Mouse (Mus musculus) right cerebral cortex, postnatal 10 days (tissue): ENCODE measurements around the gene Eno3.

Experiments
- DNase-seq, 2 experiments: peaks; one replicate each; pipeline ENCODE4 v3.0.0; 2021; ENCODE audit warnings: low spot score in 2 of 2

The Eno3 gene

DNA sequence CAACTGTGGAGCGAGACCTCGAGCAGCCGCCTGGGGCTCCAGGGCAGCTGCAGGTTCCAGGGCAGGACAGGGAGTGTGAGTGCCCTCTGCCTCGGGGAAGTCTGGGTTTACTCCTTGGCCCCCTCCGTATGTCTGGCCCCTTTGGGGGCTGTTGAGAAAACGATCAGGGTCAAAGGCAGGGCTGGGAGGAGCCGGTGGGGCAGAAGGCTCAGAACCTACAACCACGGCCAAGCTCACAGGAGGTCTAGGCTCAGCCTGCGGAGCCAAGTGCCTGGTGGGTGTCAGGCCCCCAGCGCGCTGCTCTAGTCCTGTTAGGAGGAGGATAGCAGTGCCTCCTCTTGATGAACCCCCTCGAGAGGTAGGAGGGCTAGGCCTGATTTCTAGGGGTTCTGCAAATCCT, 24.2 kb downstream of the Eno3 start:
- DNase-seq: no peak

DNA sequence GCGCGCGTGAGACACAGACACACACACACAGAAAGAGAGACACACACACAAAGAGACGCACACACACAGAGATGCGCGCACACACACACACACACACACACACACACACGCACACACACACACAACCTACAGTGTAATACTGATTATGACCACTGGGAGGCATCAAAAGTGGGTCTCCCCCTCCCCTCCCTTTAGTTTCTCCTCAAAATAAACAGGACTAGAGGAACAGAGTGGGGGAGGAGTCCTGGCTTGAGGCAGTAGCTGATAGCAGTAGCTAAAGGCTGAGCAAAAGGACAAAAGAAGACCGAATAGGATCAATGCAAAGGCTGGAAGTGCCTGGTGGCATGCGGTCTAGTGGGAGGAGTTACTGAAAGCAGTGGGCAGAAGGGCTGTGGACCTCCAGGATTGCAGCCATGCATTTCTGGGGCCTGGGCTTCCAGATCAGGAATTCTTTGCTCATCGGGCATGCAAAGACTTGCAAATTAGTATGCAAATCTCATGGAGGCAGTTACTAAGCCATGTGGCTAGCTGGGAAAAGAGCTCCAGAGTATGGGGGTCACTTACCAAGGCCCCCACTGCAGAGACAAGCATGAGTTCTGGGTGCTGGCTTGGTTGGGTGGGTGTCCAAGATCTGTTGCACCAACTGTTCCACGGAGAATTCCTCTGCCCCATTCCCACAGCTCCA, 25.0 kb downstream of the Eno3 start:
- DNase-seq: peak; percentile 65 to 80

DNA sequence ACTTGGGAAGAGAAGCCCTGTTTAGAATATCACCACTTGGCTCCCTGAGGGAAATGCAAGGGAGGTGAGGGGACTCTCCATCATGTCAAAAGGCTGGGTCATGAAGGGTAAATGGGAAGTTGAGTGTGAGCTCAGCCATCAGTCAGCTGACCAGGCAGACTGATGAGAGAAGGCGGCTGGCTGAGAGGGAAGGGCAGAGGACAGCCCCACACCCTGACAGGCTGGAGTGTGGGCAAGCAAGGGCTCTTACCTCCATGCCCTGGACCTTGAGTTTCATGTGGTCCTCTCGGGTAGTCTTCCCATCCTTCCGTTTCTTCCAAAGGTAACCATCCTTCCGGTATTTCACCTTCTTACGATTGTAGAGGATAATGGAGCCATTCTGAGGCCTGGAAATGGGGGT, 26.6 kb downstream of the Eno3 start:
- DNase-seq: no peak

DNA sequence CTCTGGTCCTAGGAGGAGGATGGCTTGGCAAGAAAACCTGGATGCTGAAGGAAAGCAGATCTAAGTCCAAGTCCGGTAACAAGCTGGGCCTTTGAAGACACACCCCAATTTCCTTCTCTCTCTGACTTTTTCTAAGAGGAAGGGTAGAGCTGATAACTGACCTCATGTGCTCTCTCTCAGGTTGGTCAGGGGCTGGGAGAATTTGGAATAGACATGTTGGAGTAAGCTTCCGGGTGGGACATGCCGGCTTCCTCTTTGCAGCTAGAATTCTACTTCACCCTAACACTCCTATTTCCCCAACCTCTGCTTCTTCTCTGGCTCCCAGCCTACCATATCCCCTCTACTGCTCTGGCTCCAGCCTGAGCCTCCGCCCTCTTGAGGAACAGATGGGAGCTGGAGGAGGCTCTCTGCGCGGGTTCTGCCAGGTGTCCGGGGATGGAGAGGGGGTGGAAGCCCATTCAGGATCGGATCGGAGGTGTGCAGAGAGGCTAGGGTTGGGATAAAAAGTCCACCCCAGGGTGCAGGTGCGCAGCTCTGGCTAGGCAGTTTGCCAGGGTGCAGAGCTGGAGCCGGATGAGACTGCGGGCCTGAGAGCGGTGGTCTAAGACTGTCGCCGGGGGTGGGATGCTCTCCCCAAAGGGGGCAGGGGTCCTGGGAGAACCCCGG, 30.0 kb downstream of the Eno3 start:
- peak; percentile 62 to 72 for DNase-seq

DNA sequence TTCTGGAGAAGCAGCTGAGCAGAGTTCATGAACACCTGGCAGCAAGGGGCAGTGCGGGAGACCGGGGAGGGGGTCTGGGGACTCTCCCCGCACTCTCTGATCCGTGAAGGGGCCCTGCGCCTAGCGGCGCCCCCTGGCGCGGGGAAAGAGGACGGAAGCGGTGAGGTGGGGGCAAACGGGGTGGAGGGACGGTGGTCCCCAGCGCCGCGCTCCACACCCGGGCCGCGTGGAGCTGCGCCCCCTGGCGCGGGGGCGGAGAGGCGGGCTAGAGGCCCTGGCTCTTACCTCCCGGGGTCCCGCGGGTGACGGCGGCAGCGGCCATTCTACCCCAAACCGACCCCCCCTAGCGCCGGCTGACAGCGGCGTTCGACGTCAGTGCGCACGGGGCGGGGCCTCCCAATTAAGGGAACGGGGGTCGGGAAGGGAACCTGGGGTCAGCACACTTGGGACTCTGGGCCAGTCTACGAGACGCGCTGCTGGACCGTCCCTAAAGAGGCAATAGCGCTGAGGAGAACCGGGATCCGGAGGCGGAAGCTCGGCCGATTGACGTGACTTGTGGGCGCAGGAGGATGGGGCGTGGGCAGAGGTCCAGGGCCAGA, 30.7 kb downstream of the Eno3 start, which contains the start of gene Camta2:
TSS of gene Camta2 (minus strand) at position 505 of the 599 bp plus-strand sequence.
- DNase-seq: peak; percentile 89 to 92

DNA sequence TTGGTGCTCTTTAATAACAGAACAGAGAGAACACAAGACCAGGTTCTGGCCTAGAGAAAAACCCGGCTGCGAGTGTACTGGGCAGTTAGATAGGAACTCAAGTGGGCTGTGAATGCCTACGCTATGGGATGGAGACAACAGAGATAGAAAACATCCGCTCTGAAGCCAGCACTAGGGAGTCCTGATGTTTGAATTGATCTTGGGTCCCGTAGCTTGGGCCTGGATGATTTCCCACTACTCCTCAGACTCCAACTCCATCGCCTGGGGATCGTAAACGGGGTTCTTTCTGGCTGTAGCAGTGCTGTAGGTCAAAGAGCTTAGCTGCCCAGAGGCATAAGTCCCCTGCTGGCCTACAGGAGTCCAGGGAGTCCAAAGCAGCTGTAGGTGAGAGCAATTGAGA, 31.4 kb downstream of the Eno3 start:
- no peak for DNase-seq

DNA sequence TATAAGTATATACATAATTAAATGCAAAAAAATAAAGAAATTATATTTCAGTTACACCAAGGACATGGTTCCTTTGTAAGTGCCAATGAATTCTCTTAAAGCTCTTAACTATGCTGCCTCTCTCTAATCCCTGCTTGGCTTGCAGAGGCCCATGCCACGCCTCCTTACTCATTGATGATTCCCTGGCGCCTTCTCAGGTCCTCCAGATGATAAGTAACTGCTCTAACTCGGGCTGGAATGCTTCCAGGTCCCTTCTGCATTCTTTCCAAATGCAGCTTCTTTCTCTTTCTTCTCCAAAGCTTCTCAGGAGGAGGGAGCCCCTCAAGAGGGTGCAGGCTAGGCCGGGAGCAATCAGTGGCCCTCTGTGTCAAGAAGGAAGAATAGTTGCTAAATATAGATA, 32.6 kb downstream of the Eno3 start:
- DNase-seq: no peak

DNA sequence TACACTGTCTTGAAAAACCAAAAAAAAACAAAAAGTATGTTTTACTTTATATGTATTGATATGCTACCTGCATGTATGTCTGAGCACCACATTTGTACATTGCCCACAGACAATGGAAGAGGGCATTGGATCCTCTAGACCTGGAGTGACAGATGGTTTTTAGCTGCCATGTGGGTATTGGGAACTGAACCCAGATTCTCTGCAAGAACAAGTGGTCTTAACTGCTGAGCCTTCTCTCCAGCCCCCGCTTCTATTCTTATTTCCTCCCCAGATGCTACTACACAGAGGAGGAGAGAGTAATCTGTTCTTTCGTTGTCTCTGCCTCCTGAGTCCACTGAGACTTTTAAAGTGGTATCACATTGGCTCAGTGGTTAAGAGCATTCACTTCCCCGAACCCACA, 36.5 kb downstream of the Eno3 start:
- DNase-seq: no peak

DNA sequence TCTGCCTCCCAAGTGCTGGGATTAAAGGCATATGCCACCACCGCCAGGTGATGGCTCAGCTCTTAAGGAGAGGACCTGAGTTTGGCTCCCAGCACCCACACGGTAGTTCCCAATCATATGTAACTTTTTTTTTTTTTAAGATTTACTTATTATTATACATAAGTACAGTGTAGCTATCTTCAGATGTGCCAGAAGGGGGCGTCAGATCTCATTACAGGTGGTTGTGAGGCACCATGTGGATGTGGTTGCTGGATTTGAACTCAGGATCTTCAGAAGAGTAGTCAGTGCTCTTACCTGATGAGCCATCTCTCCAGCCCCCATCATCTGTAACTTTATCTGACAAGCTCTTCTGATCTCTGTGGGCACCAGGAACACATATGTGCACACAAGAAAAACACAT, 40.4 kb downstream of the Eno3 start:
- no peak for DNase-seq

DNA sequence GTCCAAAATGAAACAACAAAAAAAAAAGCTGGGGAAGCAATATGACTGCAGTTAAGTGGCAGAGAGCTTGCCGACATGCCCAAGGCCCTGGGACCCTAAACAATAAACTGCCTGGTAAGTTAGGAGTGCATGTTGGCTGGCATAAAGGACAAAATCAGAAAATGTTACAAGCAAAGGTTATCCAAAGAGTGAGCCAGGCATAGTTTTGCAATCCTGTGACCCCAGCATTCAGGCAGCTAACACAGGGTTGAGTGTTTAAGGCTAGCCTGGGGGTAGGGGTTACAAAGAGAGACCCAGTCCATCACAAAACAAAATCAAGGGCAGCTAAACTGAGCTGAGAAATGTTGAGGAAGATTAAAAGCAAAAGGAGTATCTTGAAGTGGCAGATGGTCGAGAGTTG, 42.0 kb downstream of the Eno3 start:
- DNase-seq: no peak

DNA sequence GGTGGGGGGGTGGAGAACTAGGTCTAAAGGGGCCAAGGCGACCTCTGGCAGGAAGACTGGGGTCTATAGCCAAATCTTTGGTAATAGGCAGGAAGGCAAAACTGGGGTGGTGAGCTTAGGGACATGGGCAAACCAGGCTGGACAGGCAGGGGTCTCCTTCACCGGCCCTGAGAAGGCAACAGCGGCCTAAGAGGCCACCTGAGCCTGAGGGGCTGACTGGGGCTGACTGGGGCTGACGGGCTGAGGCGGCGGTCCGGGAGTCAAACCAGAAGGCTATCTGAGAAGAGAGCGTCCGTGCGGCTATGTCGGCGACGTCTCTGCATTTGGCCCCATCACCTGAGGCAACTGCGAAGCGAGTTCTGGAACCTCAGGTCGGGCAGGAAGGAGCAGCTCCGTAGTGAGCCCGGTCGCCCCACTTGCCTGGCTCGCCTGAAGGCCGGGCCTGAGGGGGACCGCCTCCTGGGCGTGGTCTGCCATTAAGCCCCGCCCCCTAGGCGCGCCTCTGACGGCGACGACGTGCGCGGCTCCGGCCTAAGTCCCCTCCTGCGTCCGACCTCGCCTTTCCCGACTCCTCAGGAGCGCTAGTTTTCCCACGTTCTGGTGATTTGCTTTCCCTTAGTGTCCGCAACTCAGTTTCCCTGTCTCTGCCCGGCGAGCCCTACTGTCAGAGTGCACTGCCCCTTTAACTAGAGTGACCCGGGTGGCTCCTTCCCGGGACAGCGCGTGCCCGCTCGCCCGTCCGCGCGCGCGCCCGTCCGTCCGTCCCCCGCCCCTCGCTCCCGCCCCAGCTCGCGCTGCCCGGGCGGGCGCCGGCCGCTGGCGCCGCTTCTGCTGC, 42.9 kb downstream of the Eno3 start, which contains the start of the genes Inca1 and Kif1c:
TSS of gene Inca1 (minus strand) at position 434 of the 835 bp plus-strand sequence.
TSS of gene Kif1c (plus strand) at position 827 of the 835 bp plus-strand sequence.
- DNase-seq: peak; percentile 95 to 96

DNA sequence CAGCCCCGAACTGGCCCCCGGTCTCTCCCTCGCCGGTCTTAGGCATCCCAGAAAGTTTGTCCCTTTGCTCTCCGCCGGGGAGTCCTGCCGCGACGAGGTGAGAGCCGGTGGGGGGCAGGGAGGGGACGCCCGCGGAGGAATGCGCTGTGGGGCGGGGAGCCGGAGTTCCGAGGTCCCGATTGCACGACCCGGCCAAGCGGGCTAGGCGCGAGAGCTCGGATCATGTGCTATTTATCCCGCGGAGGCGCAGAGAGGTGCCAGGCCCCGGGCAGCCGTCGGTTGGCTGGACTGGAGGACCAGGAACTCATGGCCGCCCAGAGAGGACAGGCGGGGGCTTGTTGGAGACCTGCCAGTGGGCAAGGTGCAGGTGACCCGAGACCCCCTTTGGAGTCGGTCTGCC, 43.6 kb downstream of the Eno3 start:
- DNase-seq: peak; percentile 69 to 70

DNA sequence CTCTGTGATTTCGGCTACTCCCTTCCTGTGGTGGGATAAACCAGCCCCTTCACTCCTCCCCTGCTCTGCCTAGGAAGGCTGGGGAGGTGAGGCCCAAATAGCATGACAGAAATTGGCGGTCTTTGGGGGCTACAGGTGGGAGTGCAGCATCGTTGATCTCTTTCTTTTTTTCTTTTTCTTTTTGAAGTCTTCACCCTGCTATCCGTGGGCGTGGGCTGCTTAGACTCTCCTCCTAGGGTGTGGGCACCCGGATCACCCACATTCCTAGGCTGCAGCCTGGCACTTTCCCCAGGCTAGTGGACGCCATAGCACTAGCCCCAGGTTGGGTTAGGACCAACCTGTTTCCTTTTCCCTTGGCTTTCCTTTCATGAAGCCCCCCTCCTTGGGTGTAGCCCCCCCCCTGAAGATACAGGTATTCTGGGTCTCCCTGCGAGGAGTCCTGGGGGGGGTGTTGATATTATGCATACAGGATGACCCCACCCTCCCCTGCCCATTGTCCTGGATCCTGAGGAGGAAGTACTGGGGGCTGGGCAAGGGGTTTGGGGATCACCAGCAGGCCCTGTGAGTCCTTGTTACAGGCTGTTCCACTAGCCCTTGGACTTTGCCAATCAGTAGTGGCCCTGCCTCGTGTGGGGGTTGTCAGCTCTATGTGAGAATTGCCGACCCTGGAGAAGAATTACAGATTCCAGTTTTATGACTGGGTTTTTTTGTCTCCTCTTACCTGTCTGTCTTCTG, 44.4 kb downstream of the Eno3 start:
- no peak for DNase-seq

DNA sequence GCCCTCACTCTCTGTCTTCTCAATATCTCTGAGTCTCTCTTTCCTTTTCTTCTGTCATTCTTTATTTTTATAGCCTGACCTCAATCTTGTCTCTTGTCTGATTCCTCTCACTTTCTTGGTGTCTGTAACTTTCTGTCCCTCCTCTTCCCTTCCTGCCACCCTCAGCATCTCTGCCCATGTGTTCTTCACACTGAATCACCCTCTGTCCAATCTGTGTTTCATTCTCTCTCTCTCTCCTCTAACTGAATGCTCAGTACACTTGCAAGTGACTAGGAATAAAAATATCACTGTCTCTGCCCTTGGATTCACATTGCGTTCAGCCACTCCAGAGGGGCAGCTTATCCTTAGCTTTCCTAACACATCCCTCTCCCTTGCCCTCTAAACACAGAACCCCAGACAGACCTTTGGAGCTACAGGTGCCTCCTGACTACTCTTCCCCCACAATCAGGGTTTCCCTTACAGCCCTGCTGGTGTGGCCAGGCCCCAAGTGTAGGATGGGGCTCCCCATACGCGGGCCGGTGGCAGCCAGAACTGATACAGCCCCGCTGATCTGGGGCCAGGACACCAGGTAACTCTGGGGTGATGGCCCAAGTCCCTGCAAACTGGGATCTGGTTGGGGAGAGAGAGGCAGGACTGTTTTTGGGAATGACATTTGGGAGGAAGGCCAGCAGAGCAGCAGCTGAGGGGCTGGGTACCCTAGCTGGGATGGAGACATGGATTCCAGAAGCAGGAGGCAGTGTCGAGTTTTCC, 45.2 kb downstream of the Eno3 start:
- DNase-seq: no peak

DNA sequence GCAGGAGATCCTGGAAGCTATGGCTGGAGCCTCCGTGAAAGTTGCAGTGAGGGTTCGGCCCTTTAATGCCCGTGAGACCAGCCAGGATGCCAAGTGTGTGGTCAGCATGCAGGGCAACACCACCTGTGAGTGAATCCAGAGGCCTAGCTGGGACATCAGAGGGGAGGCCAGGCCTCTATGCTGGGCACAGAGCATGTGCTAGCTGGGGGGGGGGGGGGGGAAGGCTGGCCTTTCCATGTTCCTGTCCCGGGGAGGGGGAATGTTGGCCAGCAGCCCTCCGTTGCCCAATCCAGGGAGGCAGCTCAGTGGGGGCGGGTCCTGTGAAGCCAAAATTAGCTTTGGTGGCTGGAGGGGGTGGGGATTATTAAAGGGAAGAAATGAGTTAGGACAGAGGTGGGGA, 45.8 kb downstream of the Eno3 start:
- DNase-seq: no peak

DNA sequence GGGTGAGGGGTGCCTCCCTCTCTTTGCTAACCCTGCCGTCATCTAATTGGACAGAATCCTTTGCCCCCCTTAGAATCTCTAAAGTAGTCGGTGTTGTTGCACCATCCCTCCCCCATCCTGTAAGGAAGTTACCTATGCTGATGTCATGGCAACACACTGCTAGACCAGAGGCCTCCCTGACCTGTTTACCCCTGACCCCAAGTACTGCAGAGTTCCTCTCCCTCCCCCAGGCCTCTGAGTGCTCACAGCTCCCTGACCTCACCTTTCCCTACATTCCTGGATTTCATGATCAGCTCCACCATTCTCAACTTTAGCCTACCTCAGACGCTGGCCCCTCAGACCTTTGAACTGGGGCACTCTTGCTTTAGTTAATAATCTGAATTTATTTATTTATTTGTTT, 49.1 kb downstream of the Eno3 start:
- DNase-seq: no peak

DNA sequence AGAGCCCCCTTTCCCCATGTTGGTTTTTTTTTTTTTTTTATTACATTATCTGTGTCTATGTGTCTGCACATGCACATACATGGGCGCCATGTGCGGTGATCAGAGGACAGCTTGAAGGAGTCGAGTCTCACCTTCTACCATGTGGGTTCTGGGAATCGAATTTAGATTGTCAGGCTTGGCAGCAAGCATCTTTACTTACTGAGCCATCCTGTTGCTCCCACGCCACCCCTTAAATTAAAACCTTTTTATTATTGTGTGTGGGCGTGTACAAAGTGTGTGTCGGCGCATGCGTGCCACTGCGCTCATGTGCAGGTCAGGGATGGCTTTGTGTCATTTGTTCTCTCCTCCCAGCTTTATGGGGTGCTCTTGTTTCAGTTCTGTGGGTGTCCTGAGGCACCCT, 54.0 kb downstream of the Eno3 start:
- no peak for DNase-seq
